Mouse (Mus musculus): ENCODE measurements around the gene Fut4. TPM values are rescaled to one million over a fixed set of nuclear protein-coding genes. Genes with fewer than 3 reads are reported as not detected.
A peak's percentile ranks its signal among the peaks of the same experiment; 100 is the strongest.
"Not testable (repeated sequence)": the region's sequence is repeated elsewhere in the genome, so short reads cannot be mapped to it uniquely, and the experiment has no call there.

Fut4 gene
- polyA plus RNA-seq, 1 experiment from 2014 or later, result 6.3 TPM

- no peak overlapping the region for H3K4me3 ChIP-seq
- no peaks in the 10 kb centered on the region for H3K36me3 ChIP-seq (replicated peaks)
- no peak for DNase-seq (ENCODE audit: low spot score)
- H3K9me3 ChIP-seq, result no peaks in the 10 kb centered on the region
- no peaks in the 10 kb centered on the region for H3K27me3 ChIP-seq (replicated peaks; ENCODE audit: low read depth, poor library complexity, severe bottlenecking)
- H3K4me1 ChIP-seq, result no peaks in the 10 kb centered on the region
- H3K27ac ChIP-seq (replicated peaks), result no peak overlapping the region
These were observed 33.9 kb downstream of the Fut4 start for GRCm38 (mm10) chr9:14718332-14718691.

GRCm38 (mm10) chr9:14717689-14718331 is 34.4 kb downstream of the Fut4 start:
- DNase-seq (ENCODE audit: low spot score), result no peak
- Histone ChIP-seq H3K27ac (replicated peaks) (no peak overlapping the region), H3K4me3 (no peak overlapping the region), H3K4me1 (no peaks in the 10 kb centered on the region), H3K36me3 (replicated peaks) (no peaks in the 10 kb centered on the region), H3K9me3 (no peaks in the 10 kb centered on the region), H3K27me3 (replicated peaks; ENCODE audit: low read depth, poor library complexity, severe bottlenecking) (no peaks in the 10 kb centered on the region)
- 76% methylated on average over 14 of the region's 14 CpGs for WGBS

DNA sequence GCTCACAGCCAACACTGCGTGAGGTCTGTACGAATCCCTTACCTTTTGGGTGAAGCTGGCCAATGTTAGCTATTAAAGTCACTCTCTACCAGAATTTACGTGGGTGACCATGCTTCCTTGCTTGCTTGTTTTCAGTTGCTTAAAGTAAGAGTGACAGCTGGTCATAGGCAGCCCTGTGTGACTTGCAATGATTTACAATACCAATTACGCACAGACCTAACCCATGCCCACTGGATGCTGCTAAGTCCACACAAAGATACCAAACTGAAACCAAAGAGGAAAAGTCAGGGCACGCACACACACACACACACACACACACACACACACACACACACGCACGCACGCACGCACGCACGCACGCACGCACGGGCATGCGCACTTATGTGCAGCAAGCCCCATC is 36.9 kb downstream of the Fut4 start:
- H3K9me3 ChIP-seq, result no peaks in the 10 kb centered on the region
- 90% methylated on average over 15 of the region's 15 CpGs for WGBS
- no peaks in the 10 kb centered on the region for H3K27me3 ChIP-seq (replicated peaks; ENCODE audit: low read depth, poor library complexity, severe bottlenecking)
- DNase-seq (ENCODE audit: low spot score), result no peak
- no peak overlapping the region for H3K27ac ChIP-seq (replicated peaks)
- H3K4me3 ChIP-seq, result no peak overlapping the region
- H3K4me1 ChIP-seq, result no peaks in the 10 kb centered on the region
- no peaks in the 10 kb centered on the region for H3K36me3 ChIP-seq (replicated peaks)

DNA sequence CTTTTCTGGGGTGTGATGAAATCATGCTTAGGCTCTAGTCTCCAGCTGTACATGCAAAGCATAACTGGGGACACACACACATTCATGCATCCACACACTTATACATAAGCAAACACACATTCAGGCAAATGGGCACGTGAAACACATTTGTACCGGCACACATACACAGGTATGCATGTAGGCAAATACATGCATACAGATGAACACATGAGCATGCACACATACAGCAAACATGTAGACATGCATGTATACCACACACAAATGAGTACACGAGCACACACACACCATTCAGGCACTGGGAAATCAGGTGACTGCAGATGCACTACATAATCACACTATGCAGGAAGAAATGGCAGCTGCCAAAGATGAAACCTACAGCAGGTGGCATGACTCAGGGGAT is 41.3 kb downstream of the Fut4 start:
- H3K4me1 ChIP-seq, result peaks cover 1% of the 10 kb centered on the region; the same call in 1 of the 2 replicates
- H3K9me3 ChIP-seq, result no peaks in the 10 kb centered on the region
- H3K27me3 ChIP-seq (replicated peaks; ENCODE audit: low read depth, poor library complexity, severe bottlenecking), result no peaks in the 10 kb centered on the region
- DNase-seq (ENCODE audit: low spot score), result no peak
- H3K4me3 ChIP-seq, result no peak overlapping the region
- no peak overlapping the region for H3K27ac ChIP-seq (replicated peaks)
- 85% methylated on average over 3 of the region's 3 CpGs for WGBS
- no peaks in the 10 kb centered on the region for H3K36me3 ChIP-seq (replicated peaks)

GRCm38 (mm10) chr9:14705321-14706162 is 46.7 kb downstream of the Fut4 start:
- Histone ChIP-seq H3K9me3 (no peaks in the 10 kb centered on the region), H3K27me3 (replicated peaks; ENCODE audit: low read depth, poor library complexity, severe bottlenecking) (no peaks in the 10 kb centered on the region), H3K4me3 (no peak overlapping the region), H3K4me1 (peaks cover 8% of the 10 kb centered on the region; the same call in 1 of the 2 replicates), H3K27ac (replicated peaks) (no peak overlapping the region), H3K36me3 (replicated peaks) (no peaks in the 10 kb centered on the region)
- DNase-seq (ENCODE audit: low spot score), result no peak
- 83% methylated on average over 13 of the region's 13 CpGs for WGBS

- not testable (repeated sequence) for H3K4me1 ChIP-seq; H3K27ac ChIP-seq (replicated peaks); H3K4me3 ChIP-seq; H3K36me3 ChIP-seq (replicated peaks); H3K27me3 ChIP-seq (replicated peaks; ENCODE audit: low read depth, poor library complexity, severe bottlenecking); DNase-seq (ENCODE audit: low spot score); H3K9me3 ChIP-seq
- 93% methylated on average over 1 of the region's 1 CpGs for WGBS
These were observed 51.4 kb downstream of the Fut4 start for GRCm38 (mm10) chr9:14700795-14701194.

DNA sequence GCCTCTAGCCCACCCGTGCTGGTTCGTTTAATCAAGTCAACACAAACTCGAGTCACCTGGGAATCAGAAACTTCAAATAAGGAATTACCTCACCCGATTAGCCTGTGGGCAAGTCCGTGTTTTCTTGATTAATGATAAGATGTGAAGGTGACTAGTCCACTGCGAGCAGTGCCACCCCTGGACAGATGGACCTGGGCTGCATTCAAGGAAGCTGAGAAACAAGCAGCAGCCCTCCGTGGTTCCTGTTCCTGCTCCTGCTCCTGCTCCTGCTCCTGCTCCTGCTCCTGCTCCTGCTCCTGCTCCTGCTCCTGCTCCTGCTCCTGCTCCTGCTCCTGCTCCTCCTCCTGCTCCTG is 52.9 kb downstream of the Fut4 start:
- 44% methylated on average over 7 of the region's 7 CpGs for WGBS
- no peaks in the 10 kb centered on the region for H3K4me1 ChIP-seq
- no peaks in the 10 kb centered on the region for H3K36me3 ChIP-seq (replicated peaks)
- no peak overlapping the region for H3K27ac ChIP-seq (replicated peaks)
- H3K4me3 ChIP-seq, result no peak overlapping the region
- H3K27me3 ChIP-seq (replicated peaks; ENCODE audit: low read depth, poor library complexity, severe bottlenecking), result no peaks in the 10 kb centered on the region
- H3K9me3 ChIP-seq, result no peaks in the 10 kb centered on the region
- no peak for DNase-seq (ENCODE audit: low spot score)

GRCm38 (mm10) chr9:14698582-14699287 is 53.5 kb downstream of the Fut4 start:
- Histone ChIP-seq H3K4me1 (no peaks in the 10 kb centered on the region), H3K27ac (replicated peaks) (no peak overlapping the region), H3K4me3 (no peak overlapping the region), H3K36me3 (replicated peaks) (no peaks in the 10 kb centered on the region), H3K9me3 (no peaks in the 10 kb centered on the region), H3K27me3 (replicated peaks; ENCODE audit: low read depth, poor library complexity, severe bottlenecking) (no peaks in the 10 kb centered on the region)
- DNase-seq (ENCODE audit: low spot score), result peak; percentile 90
- 53% methylated on average over 12 of the region's 12 CpGs for WGBS

Other genes starting within 250 kb of the Fut4 start
- 23.1 and 27.4 TPM in 2 replicates for gene Amotl1, start 107.3 kb downstream of the Fut4 start, polyA plus RNA-seq (2016; fragmentation: Nextera tagmentation; extraction: Ambion mirVana)
- gene Piwil4, start 11.7 kb downstream of the Fut4 start, polyA plus RNA-seq (2016; fragmentation: Nextera tagmentation; extraction: Ambion mirVana), result 0.23 TPM in 1 of 2 replicates, not detected in the other
- 0.23 and 0.54 TPM in 2 replicates for gene 1700012B09Rik, start 18.6 kb upstream of the Fut4 start, polyA plus RNA-seq (2016; fragmentation: Nextera tagmentation; extraction: Ambion mirVana)
- gene Mre11a, start 32.3 kb upstream of the Fut4 start, polyA plus RNA-seq (2016; fragmentation: Nextera tagmentation; extraction: Ambion mirVana), result 38.5 and 42.0 TPM in 2 replicates
- 48.5 and 50.0 TPM in 2 replicates for gene Ankrd49, start 32.5 kb upstream of the Fut4 start, polyA plus RNA-seq (2016; fragmentation: Nextera tagmentation; extraction: Ambion mirVana)
- 0.23 and 0.32 TPM in 2 replicates for gene Gpr83, start 107.8 kb upstream of the Fut4 start, polyA plus RNA-seq (2016; fragmentation: Nextera tagmentation; extraction: Ambion mirVana)
- 0.15 TPM in 1 of 2 replicates, not detected in the other for gene Izumo1r, start 151.6 kb upstream of the Fut4 start, polyA plus RNA-seq (2016; fragmentation: Nextera tagmentation; extraction: Ambion mirVana)

Data from embryonic facial prominence, embryonic 10.5 days (tissue).